Mouse (Mus musculus) cerebellum, adult 8-10 months (tissue): ENCODE results near the gene Rreb1.

Experiments
- DNase-seq: peaks from one replicate; pipeline ENCODE4 v3.0.0; 2022

Rreb1 gene

GRCm38 (mm10) chr13:37778147-37778593 is at the start of gene Rreb1:
Gene Rreb1 (plus strand): TSS chr13:37778400.
- DNase-seq: no peak

GRCm38 (mm10) chr13:37728551-37728950 is 49.6 kb upstream of the Rreb1 start:
- peak; percentile 5 for DNase-seq

GRCm38 (mm10) chr13:37731914-37732693 is 46.1 kb upstream of the Rreb1 start:
- DNase-seq: no peak

GRCm38 (mm10) chr13:37734501-37734900 is 43.7 kb upstream of the Rreb1 start:
- DNase-seq: no peak

DNA sequence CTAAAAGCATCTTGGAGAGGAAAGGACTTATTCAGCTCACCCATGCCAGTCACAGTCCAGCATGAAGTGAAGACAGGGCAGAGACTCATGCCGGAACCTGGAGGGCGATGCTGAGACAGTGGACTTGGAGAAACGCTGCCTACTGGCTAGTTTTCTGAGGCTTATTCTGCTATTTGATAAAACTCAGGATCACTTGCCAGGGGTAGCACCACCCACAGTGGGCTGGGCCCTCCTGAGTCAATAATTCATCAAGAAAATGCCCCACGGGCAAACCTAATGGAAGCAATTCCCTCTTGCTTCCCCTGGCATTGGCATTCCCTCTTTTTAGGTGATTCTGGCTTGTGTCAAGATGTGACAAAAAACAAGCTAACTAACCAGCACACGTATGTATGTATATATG is 38.1 kb upstream of the Rreb1 start:
- DNase-seq: no peak

DNA sequence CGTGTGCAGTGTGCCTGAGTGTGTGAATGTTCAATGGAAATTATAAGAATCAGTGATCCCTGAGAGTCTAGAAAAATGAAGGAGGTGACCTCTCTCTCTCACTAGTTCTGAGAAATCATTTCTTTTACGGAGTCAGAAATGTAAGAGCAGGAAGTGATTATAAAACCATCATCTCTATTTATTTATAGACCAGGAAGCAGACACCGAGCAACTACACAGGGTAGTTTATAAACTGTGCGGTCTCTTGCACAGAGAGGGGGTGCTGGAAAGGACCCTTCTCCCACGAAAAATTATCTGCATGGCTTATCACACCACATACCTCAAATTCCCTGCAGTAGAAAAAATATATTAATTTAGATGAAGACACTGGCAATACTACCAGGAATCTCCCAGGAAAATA is 37.4 kb upstream of the Rreb1 start:
- no peak for DNase-seq

GRCm38 (mm10) chr13:37742248-37742647 is 36.0 kb upstream of the Rreb1 start:
- DNase-seq: no peak

GRCm38 (mm10) chr13:37747504-37747903 is 30.7 kb upstream of the Rreb1 start:
- DNase-seq: no peak

- no peak for DNase-seq
Measured at GRCm38 (mm10) chr13:37749485-37749884, 28.7 kb upstream of the Rreb1 start.

DNA sequence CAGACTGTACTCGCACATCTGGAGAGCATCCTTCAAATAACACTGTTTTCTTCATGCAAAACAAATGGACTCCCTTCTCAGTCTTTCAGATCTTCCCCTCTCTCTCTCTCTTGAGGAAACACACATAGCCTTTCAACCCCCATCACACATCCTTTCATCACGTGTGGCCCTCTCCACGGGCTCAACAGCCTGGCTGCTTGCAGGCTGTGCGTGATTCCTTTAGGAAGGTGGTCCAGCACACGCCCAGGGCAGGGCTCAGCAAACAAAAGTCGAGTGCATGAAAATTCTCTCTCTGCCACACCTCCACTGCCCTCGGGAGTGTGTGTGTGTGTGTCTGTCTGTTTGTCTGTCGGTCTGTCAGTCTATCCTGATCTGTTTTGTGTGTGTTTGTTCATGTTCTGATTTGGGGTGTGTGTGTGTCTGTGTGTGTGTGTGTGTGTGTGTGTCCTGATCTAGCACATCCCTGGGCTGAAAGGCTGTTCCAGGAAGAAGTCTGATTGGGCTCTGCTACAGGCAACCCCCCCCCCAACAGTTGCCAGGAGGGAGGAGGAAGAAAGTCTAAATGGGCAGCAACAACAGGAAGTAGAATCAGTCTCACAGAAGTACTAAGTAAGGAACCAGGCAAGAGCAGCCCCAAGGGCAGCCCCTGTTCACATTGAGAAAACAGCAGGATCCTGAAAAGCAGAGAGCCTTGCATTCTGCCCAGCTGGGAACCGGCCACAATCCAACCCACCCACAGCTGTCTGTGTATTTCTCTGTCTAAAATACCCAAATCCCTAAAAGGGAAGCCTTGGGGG is 26.8 kb upstream of the Rreb1 start:
- no peak for DNase-seq

- no peak for DNase-seq
Measured at GRCm38 (mm10) chr13:37759341-37760012, 18.7 kb upstream of the Rreb1 start.

DNA sequence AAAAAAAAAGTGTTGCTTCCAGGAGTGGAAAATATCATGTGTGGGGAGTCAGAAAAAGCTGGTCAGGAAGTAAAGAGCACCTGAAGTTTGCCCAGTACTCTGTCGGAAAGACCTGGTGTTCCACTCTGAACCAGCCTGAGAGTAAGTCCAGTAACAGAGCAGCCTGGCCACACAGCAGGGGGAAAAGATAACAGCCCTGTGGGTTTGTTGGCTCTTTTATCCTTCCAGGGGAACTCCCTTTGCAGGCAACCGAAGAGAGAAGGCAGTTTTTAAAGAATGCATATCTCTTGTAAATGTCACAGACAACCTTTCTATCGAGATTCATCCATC is 18.2 kb upstream of the Rreb1 start:
- DNase-seq: no peak

DNA sequence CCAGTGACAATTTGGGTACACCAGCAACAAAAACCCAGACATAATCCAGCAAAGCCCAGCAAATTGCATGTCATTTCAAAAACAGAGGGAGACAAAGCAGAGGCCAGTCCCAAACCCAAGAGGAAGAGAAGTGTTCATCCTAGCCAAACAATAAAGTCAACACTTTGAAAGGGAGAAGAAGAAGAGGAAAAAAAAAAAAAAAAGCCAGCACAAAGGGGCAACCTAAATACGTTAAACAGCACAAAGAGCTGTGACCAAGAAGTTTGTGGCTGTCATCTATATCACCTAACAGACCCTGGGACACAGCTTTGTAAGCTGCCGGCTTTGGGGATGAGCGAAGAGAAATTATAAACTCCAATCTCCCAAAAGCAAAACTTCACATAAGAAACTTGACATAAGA is 17.8 kb upstream of the Rreb1 start:
- no peak for DNase-seq

- DNase-seq: no peak
Measured at GRCm38 (mm10) chr13:37760957-37761941, 17.0 kb upstream of the Rreb1 start.

GRCm38 (mm10) chr13:37763800-37764407 is 14.3 kb upstream of the Rreb1 start:
- no peak for DNase-seq

DNA sequence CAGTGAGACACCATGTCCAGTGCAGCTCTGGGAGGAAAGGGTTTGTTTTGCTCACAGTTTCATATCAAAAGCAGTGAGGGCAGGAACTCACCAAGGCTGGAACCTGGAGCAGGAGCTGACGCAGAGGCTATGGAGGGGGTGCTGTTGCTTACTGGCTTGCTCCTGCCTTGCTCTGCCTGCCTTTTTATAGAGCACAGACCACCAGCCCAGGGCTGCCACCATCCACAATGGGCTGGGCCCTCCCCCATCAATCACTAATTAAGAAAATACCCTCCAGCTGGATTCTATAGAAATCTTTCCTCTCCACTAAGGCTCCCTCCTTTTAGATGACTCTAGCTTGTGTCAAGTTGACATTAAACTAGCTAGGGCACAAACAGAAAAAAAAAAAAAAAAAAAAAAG is 8.4 kb upstream of the Rreb1 start:
- no peak for DNase-seq

GRCm38 (mm10) chr13:37773476-37773875 is 4.7 kb upstream of the Rreb1 start:
- no peak for DNase-seq

- DNase-seq: no peak
Measured at GRCm38 (mm10) chr13:37776675-37777074, 1.5 kb upstream of the Rreb1 start.

DNA sequence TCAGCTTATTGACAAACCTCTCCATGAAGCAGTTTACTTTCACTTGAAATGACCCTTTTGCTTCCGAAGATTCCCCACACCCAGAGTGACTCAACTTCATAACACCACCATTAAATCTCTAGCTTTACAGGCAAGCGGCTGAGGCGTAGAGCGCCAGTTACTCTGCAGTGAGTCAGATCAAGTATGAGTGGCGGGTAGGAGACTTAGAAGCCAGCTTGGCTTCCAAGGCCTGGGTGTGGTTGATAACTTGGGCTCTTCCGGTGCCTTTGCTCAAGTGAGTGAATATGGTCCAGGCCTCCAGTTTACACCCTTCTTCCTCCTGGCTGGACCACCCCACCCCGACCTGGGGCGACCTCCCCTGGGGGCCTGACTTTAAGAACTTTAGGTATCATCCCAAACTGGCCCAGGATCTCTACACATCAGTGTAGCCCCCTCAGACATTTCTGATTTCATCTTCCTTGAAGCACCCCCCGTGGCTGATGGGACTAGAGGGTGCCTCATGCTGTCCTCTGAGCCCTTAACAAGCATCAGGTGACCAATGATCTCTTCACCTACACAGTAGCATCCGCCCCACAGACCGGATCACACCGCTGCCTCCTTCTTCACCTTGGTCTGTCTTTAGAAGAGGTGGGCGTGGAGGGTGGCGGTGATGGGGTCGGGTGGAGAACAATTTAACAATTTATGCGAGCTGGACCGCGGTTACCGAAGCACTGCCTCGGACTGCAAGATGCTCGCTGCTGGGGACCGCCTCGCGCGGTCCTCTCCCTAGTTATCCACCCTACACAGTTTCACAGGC is 651 bp upstream of the Rreb1 start:
- no peak for DNase-seq

DNA sequence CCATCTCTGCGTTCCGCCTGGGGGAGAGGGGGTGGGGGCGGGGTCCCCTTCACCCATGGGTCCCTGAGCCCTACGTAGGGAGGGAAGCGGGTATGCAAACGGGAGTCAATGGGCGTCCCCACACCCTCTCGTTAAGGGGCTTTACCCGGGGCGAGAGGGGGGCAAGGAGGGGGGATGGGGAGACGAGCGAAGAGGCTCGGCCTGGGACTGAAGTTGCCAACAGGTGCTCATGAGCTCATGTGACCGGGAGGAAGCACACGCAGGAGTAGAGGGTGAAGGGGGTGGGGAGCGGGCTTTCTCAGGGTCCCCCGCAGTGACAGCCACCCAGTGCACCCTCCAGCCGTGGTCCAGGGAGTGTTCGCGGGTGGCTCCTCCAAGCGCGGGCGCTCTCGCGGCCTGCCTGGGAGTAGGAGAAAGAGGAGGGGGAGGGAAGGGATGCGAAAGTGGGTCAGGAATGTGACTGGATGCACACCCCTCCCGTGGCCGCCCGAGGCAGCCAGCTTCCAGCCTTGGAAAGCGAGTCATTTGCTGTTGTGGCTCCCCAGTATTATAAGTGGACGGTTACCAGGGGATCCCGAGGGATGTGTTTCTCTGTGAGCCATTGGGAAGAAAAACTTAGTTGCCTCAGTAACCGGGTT is 513 bp downstream of the Rreb1 start:
- DNase-seq: peak; percentile 6

DNA sequence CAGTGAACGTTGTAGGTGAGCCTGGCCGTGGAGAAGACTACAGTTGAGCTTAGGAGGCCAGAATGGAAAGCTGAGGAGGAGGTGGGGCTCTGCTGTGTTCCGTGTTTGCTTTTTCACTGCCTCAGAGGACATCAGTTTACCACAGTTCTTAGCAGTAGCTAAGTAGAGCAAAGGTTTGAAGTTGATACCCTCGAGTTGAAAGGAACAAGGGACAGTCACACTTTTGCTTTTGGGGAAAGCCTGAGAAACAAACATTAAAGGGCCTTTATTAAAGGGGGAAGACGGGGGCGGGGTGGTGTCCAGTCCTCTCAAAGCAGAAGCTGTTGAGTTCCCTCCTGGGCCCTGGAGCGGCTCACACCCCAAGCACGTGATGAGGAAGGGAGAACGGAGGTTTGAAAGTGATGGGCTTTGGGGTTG is 1.1 kb downstream of the Rreb1 start:
- no peak for DNase-seq
